Mouse (Mus musculus): ENCODE measurements around the gene Elmo1. TPM values are rescaled to one million over a fixed set of nuclear protein-coding genes. Genes with fewer than 3 reads are reported as not detected.

The Elmo1 gene
- polyA plus RNA-seq, 1 experiment, result 0.40 TPM

- Histone ChIP-seq H3K36me3 (ENCODE audit: control insufficient read depth, insufficient read depth) (no peaks in the 10 kb centered on the region), H3K4me3 (no peak overlapping the region), H3ac (ENCODE audit: control insufficient read depth, insufficient read length) (no peak overlapping the region), H3K27me3 (ENCODE audit: control insufficient read depth, insufficient read depth, insufficient read length) (no peaks in the 10 kb centered on the region), H3K4me2 (ENCODE audit: low read depth) (no peak overlapping the region), H3K79me2 (ENCODE audit: control insufficient read depth, insufficient read depth) (no peaks in the 10 kb centered on the region)
- TF ChIP-seq REST (IDR thresholded peaks at IDR 0.05; ENCODE audit: insufficient read depth, insufficient read length) (no peak), MYOD1 (IDR thresholded peaks at IDR 0.05; ENCODE audit: control insufficient read depth in 1 of 3, insufficient read length in 2 of 3, low read depth in 2 of 3) (no peak), POLR2A (IDR thresholded peaks at IDR 0.05; ENCODE audit: insufficient read length, low read depth) (no peak), TCF3 (IDR thresholded peaks at IDR 0.05; ENCODE audit: insufficient read length, low read depth) (no peak), USF1 (IDR thresholded peaks at IDR 0.05; ENCODE audit: low read depth) (no peak), CEBPB (IDR thresholded peaks at IDR 0.05; ENCODE audit: insufficient read depth, poor library complexity, severe bottlenecking) (no peak), POLR2AphosphoS2 (IDR thresholded peaks at IDR 0.05; ENCODE audit: insufficient read length, low read depth) (no peak), E2F4 (IDR thresholded peaks at IDR 0.05; ENCODE audit: insufficient read depth) (no peak), MYOG (IDR thresholded peaks at IDR 0.05; ENCODE audit: control insufficient read depth in 1 of 3, insufficient read depth in 1 of 3, insufficient read length in 2 of 3, low read depth in 2 of 3) (no peak), SRF (IDR thresholded peaks at IDR 0.05; ENCODE audit: control insufficient read depth, insufficient read length, low read depth) (no peak), TCF12 (IDR thresholded peaks at IDR 0.05; ENCODE audit: insufficient read depth, poor library complexity, severe bottlenecking) (no peak), MAX (IDR thresholded peaks at IDR 0.05; ENCODE audit: low read depth) (no peak)
Observed at GRCm38 (mm10) chr13:20200582-20200981, 110.2 kb downstream of the Elmo1 start.

- H3K27me3 ChIP-seq (ENCODE audit: control insufficient read depth, insufficient read depth, insufficient read length), result no peaks in the 10 kb centered on the region
- H3K4me3 ChIP-seq, result no peak overlapping the region
- H3K79me2 ChIP-seq (ENCODE audit: control insufficient read depth, insufficient read depth), result no peaks in the 10 kb centered on the region
- no peak overlapping the region for H3ac ChIP-seq (ENCODE audit: control insufficient read depth, insufficient read length)
- no peaks in the 10 kb centered on the region for H3K36me3 ChIP-seq (ENCODE audit: control insufficient read depth, insufficient read depth)
- TF ChIP-seq POLR2A (IDR thresholded peaks at IDR 0.05; ENCODE audit: insufficient read length, low read depth), result no peak
- no peak for TF ChIP-seq TCF12 (IDR thresholded peaks at IDR 0.05; ENCODE audit: insufficient read depth, poor library complexity, severe bottlenecking)
- no peak overlapping the region for H3K4me2 ChIP-seq (ENCODE audit: low read depth)
Observed at GRCm38 (mm10) chr13:20202617-20203016, 112.2 kb downstream of the Elmo1 start.

GRCm38 (mm10) chr13:20204165-20204564, 113.8 kb downstream of the Elmo1 start:
- H3ac ChIP-seq (ENCODE audit: control insufficient read depth, insufficient read length), result no peak overlapping the region
- no peaks in the 10 kb centered on the region for H3K79me2 ChIP-seq (ENCODE audit: control insufficient read depth, insufficient read depth)
- no peaks in the 10 kb centered on the region for H3K27me3 ChIP-seq (ENCODE audit: control insufficient read depth, insufficient read depth, insufficient read length)
- no peak overlapping the region for H3K4me2 ChIP-seq (ENCODE audit: low read depth)
- no peak for TF ChIP-seq POLR2A (IDR thresholded peaks at IDR 0.05; ENCODE audit: insufficient read length, low read depth)
- no peak for TF ChIP-seq MAX (IDR thresholded peaks at IDR 0.05; ENCODE audit: low read depth)
- no peak for TF ChIP-seq USF1 (IDR thresholded peaks at IDR 0.05; ENCODE audit: low read depth)
- TF ChIP-seq TCF12 (IDR thresholded peaks at IDR 0.05; ENCODE audit: insufficient read depth, poor library complexity, severe bottlenecking), result no peak
- no peak for TF ChIP-seq POLR2AphosphoS2 (IDR thresholded peaks at IDR 0.05; ENCODE audit: insufficient read length, low read depth)
- no peak for TF ChIP-seq CEBPB (IDR thresholded peaks at IDR 0.05; ENCODE audit: insufficient read depth, poor library complexity, severe bottlenecking)
- TF ChIP-seq MYOD1 (IDR thresholded peaks at IDR 0.05; ENCODE audit: control insufficient read depth in 1 of 3, insufficient read length in 2 of 3, low read depth in 2 of 3), result no peak
- no peak for TF ChIP-seq SRF (IDR thresholded peaks at IDR 0.05; ENCODE audit: control insufficient read depth, insufficient read length, low read depth)
- TF ChIP-seq REST (IDR thresholded peaks at IDR 0.05; ENCODE audit: insufficient read depth, insufficient read length), result no peak
- TF ChIP-seq E2F4 (IDR thresholded peaks at IDR 0.05; ENCODE audit: insufficient read depth), result no peak
- no peak for TF ChIP-seq MYOG (IDR thresholded peaks at IDR 0.05; ENCODE audit: control insufficient read depth in 1 of 3, insufficient read depth in 1 of 3, insufficient read length in 2 of 3, low read depth in 2 of 3)
- TF ChIP-seq TCF3 (IDR thresholded peaks at IDR 0.05; ENCODE audit: insufficient read length, low read depth), result no peak
- no peak overlapping the region for H3K4me3 ChIP-seq
- H3K36me3 ChIP-seq (ENCODE audit: control insufficient read depth, insufficient read depth), result no peaks in the 10 kb centered on the region

- TF ChIP-seq E2F4 (IDR thresholded peaks at IDR 0.05; ENCODE audit: insufficient read depth), result no peak
- no peak for TF ChIP-seq CEBPB (IDR thresholded peaks at IDR 0.05; ENCODE audit: insufficient read depth, poor library complexity, severe bottlenecking)
- TF ChIP-seq MAX (IDR thresholded peaks at IDR 0.05; ENCODE audit: low read depth), result no peak
- no peak for TF ChIP-seq SRF (IDR thresholded peaks at IDR 0.05; ENCODE audit: control insufficient read depth, insufficient read length, low read depth)
- TF ChIP-seq POLR2A (IDR thresholded peaks at IDR 0.05; ENCODE audit: insufficient read length, low read depth), result no peak
- no peak for TF ChIP-seq MYOD1 (IDR thresholded peaks at IDR 0.05; ENCODE audit: control insufficient read depth in 1 of 3, insufficient read length in 2 of 3, low read depth in 2 of 3)
- no peak for TF ChIP-seq REST (IDR thresholded peaks at IDR 0.05; ENCODE audit: insufficient read depth, insufficient read length)
- no peak for TF ChIP-seq TCF12 (IDR thresholded peaks at IDR 0.05; ENCODE audit: insufficient read depth, poor library complexity, severe bottlenecking)
- TF ChIP-seq USF1 (IDR thresholded peaks at IDR 0.05; ENCODE audit: low read depth), result no peak
- no peak for TF ChIP-seq TCF3 (IDR thresholded peaks at IDR 0.05; ENCODE audit: insufficient read length, low read depth)
- TF ChIP-seq POLR2AphosphoS2 (IDR thresholded peaks at IDR 0.05; ENCODE audit: insufficient read length, low read depth), result no peak
- TF ChIP-seq MYOG (IDR thresholded peaks at IDR 0.05; ENCODE audit: control insufficient read depth in 1 of 3, insufficient read depth in 1 of 3, insufficient read length in 2 of 3, low read depth in 2 of 3), result no peak
- Histone ChIP-seq H3K27me3 (ENCODE audit: control insufficient read depth, insufficient read depth, insufficient read length) (no peaks in the 10 kb centered on the region), H3ac (ENCODE audit: control insufficient read depth, insufficient read length) (no peak overlapping the region), H3K79me2 (ENCODE audit: control insufficient read depth, insufficient read depth) (no peaks in the 10 kb centered on the region), H3K4me3 (no peak overlapping the region), H3K36me3 (ENCODE audit: control insufficient read depth, insufficient read depth) (no peaks in the 10 kb centered on the region), H3K4me2 (ENCODE audit: low read depth) (no peak overlapping the region)
Observed at GRCm38 (mm10) chr13:20205007-20205745, 114.8 kb downstream of the Elmo1 start.
